Mouse (Mus musculus) heart, embryonic 11.5 days (tissue): ENCODE data around the gene Zranb3. TPM values are rescaled to one million over a fixed set of nuclear protein-coding genes. Genes with fewer than 3 reads are reported as not detected.

Source experiments
- ATAC-seq: fragments of 200-750 bp; cut with Nextera tagmentation; replicated peaks from 2 replicates; pipeline ENCODE4 v1.8.0; 2017; ENCODE audit warnings: moderate library complexity; ENCODE audit not compliant: insufficient number of reproducible peaks, low FRiP score, low TSS enrichment
- H3K27ac ChIP-seq: fragments of 300-500 bp; sonication (generic); 2 replicates; pipeline ENCODE4 v1.5.1; 2014; ENCODE audit warnings: mild to moderate bottlenecking, low read depth, low read length
- H3K27me3 ChIP-seq: fragments of 300-500 bp; sonication (generic); 2 replicates; pipeline ENCODE4 v1.6.1; 2014; ENCODE audit warnings: mild to moderate bottlenecking, low read length, mixed read lengths; ENCODE audit not compliant: control insufficient read depth, insufficient read depth
- H3K36me3 ChIP-seq: fragments of 300-500 bp; sonication (generic); 2 replicates; pipeline ENCODE4 v1.6.1; 2014; ENCODE audit warnings: mild to moderate bottlenecking, low read length, moderate library complexity, mixed read lengths; ENCODE audit not compliant: control insufficient read depth, insufficient read depth
- H3K4me1 ChIP-seq: fragments of 300-500 bp; sonication (generic); 2 replicates; pipeline ENCODE4 v1.6.1; 2014; ENCODE audit warnings: low read length; ENCODE audit not compliant: control insufficient read depth, insufficient read depth
- H3K4me2 ChIP-seq: fragments of 300-500 bp; sonication (generic); 2 replicates; pipeline ENCODE4 v1.6.1; 2014; ENCODE audit warnings: mild to moderate bottlenecking, moderate library complexity
- H3K4me3 ChIP-seq: fragments of 300-500 bp; sonication (generic); 2 replicates; pipeline ENCODE4 v1.5.1; 2014; ENCODE audit warnings: low read depth, low read length
- H3K9ac ChIP-seq: fragments of 300-500 bp; sonication (generic); 2 replicates; pipeline ENCODE4 v1.6.1; 2014; ENCODE audit warnings: mild to moderate bottlenecking, low read depth, low read length, moderate library complexity
- H3K9me3 ChIP-seq: fragments of 300-500 bp; sonication (generic); replicated peaks from 2 replicates; pipeline ENCODE4 v1.6.1; 2016; ENCODE audit warnings: low read length; ENCODE audit not compliant: control insufficient read depth
- WGBS: fragments of 180-500 bp; shearing (Covaris S2); extraction: QIAGEN DNeasy Blood & Tissue Kit; methylation state at CpG from one replicate; pipeline ENCODE4 v1.1.7; 2014; ENCODE audit not compliant: insufficient replicate concordance; 5-methylcytosine and 5-hydroxymethylcytosine counted together
- polyA plus RNA-seq: library from polyadenylated mRNA; unstranded; fragments of >200 nt; fragmentation: Nextera tagmentation; extraction: Ambion mirVana; gene quantifications from 2 replicates; pipeline ENCODE4 v1.2.1, GENCODE M21; 2014

Zranb3 gene
- polyA plus RNA-seq, 1 experiment from 2014 or later = 8.2 TPM

DNA sequence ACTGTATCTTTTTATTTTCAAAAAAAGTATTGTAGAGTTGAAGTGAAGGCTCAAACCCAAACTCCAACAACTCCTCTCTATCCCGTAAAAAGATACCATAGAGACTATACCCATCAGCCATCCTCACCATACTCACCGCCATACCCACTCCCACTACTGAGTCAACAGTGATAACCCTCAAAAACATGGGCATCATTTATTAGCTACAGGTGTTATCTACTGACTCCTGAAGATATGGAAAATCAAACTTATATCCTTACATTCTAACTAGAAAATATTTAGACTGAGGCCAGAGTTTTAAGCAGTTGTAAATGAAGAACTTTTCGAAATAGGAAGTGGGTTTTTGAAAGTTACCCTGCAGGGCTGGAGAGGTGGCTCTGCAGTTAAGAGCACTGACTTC is 32.8 kb downstream of the Zranb3 start:
- Histone ChIP-seq H3K36me3 (0 out of 2 replicates have a peak, but pooled peaks cover 2% of the 10 kb centered on the region), H3K9me3 (no peaks in the 10 kb centered on the region), H3K9ac (no peak overlapping the region), H3K27ac (no peak overlapping the region), H3K27me3 (no peaks in the 10 kb centered on the region), H3K4me1 (no peaks in the 10 kb centered on the region), H3K4me2 (no peak overlapping the region), H3K4me3 (no peak overlapping the region)
- WGBS = 82% methylated on average over 3 of the region's 3 CpGs
- ATAC-seq = no peak

DNA sequence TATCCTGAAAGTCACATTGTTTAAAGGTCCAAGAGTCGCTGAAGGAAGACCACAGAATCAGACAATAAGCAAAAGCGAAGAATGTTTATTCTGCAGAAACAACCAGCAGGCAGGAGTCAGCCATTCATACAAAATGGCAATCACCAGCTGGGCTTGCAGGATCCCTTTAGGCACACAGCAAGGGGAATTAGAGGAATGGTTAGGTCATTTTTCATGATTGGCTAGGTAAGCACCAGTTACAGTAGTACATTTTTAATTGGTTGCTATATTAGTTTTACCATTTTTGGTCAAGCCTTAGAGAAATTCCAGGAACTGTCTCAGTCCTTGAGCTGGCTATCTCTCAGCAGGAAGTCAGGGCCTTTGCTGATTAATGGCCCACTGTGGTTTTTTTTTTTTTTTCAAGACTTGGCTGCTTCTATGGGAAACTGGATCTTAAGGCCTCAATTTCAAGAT is 33.9 kb downstream of the Zranb3 start:
- H3K4me2 ChIP-seq = no peak overlapping the region
- no peaks in the 10 kb centered on the region for H3K9me3 ChIP-seq
- WGBS = 55% methylated on average over 2 of the region's 2 CpGs
- no peak overlapping the region for H3K27ac ChIP-seq
- H3K36me3 ChIP-seq = 0 out of 2 replicates have a peak, but pooled peaks cover under 1% of the 10 kb centered on the region
- no peak for ATAC-seq
- H3K4me3 ChIP-seq = no peak overlapping the region
- H3K27me3 ChIP-seq = no peaks in the 10 kb centered on the region
- H3K4me1 ChIP-seq = no peaks in the 10 kb centered on the region
- H3K9ac ChIP-seq = no peak overlapping the region

DNA sequence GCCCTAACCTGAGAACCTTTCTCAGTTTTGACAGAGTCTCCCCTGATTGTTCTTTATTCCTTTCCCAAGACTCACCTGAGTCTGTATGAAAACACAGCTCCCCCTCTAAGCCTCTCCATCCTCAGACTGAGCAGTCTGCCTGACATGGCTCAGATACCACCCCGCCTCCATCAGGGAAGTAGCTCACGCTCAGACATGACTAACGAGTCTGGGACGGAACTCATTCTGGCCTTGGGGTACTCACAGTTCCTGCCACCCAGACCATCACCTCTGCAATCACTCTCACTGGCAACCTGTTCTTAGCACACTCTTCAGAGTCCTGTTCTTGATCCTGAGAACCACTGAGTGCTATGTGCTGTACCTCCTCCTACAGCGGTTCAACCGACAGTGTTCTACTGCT is 38.1 kb downstream of the Zranb3 start:
- no peaks in the 10 kb centered on the region for H3K9me3 ChIP-seq
- WGBS = 92% methylated on average over 6 of the region's 6 CpGs
- ATAC-seq = no peak
- H3K4me3 ChIP-seq = no peak overlapping the region
- H3K36me3 ChIP-seq = no peaks in the 10 kb centered on the region
- no peaks in the 10 kb centered on the region for H3K4me1 ChIP-seq
- no peak overlapping the region for H3K9ac ChIP-seq
- no peak overlapping the region for H3K27ac ChIP-seq
- H3K4me2 ChIP-seq = no peak overlapping the region
- no peaks in the 10 kb centered on the region for H3K27me3 ChIP-seq

DNA sequence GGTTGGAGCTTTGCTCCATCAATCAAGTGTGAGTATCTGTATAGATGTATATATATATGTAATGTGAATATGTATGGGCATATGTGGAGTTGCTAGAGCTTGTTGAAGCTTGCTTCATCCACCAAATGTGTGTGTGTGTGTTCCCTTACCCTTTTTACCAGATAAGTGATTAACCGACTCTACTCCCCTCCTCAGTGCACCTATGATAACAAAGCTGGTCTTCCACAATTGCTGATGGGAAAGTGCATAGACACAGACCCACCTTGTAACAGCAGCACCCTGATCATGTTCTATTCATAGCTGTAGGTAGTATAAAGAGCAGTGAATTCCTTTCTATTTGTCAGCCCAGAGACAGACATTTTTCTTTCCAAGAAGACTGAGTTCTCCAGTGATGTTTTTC is 40.7 kb downstream of the Zranb3 start:
- H3K9me3 ChIP-seq = no peaks in the 10 kb centered on the region
- WGBS = 59% methylated on average over 1 of the region's 1 CpGs
- H3K4me3 ChIP-seq = no peak overlapping the region
- H3K36me3 ChIP-seq = no peaks in the 10 kb centered on the region
- no peaks in the 10 kb centered on the region for H3K4me1 ChIP-seq
- ATAC-seq = no peak
- no peak overlapping the region for H3K27ac ChIP-seq
- no peak overlapping the region for H3K9ac ChIP-seq
- no peak overlapping the region for H3K4me2 ChIP-seq
- no peaks in the 10 kb centered on the region for H3K27me3 ChIP-seq

DNA sequence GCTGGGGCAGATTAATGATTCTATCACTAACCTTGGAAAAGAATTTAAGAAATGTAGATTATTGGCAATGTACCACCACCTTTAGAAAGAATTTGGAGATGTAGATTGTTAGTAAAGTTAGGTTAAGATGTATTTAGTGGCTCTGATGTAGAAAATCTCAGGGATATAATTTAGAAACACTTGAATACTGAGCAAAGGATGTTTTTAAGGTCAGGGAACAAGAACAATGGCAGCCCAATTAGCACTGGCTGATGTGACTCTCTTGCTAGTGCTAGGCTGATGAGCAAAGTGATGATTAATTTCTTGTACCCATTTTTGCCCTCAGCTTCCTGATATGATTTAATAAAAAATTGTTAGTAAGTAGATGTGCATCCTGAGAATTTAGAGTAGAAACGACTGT is 41.4 kb downstream of the Zranb3 start:
- Histone ChIP-seq H3K9ac (no peak overlapping the region), H3K4me1 (no peaks in the 10 kb centered on the region), H3K27ac (no peak overlapping the region), H3K27me3 (no peaks in the 10 kb centered on the region), H3K4me3 (no peak overlapping the region), H3K9me3 (no peaks in the 10 kb centered on the region), H3K36me3 (no peaks in the 10 kb centered on the region), H3K4me2 (no peak overlapping the region)
- no peak for ATAC-seq
- WGBS = 80% methylated on average over 1 of the region's 1 CpGs

DNA sequence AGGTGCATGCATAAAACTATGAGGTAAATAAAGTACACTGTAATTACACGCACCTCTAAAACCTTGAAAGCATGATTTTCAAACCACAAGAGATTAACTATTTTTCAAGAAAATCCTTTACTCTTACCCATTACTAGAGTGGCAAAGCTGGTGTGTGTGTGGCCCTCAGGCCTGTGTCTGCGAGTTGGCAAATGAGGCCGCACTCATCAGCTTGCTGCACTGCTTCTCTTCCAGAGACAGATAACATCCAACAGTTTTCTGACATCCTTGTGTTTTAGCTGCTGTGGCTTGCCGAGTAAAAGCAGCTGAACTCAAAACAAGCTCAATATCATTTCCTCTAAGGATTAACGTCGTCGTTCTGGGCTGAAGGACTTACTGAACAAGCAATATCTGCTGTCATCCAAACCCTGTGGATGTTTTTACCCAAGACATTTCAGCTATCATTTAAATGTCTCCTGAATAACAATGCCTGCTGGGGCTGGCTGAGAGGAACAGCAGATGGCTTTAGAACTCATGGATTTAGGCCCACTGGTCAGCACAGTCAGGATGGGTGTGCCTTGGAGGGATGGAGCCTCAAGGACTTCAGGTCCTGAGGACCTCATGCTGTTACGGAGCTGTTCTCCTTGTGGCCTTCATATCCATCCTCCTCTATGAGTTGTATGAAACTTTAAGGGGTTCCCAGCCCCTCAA is 42.0 kb downstream of the Zranb3 start:
- Histone ChIP-seq H3K9me3 (no peaks in the 10 kb centered on the region), H3K36me3 (no peaks in the 10 kb centered on the region), H3K4me3 (no peak overlapping the region), H3K4me2 (no peak overlapping the region), H3K4me1 (no peaks in the 10 kb centered on the region), H3K9ac (no peak overlapping the region), H3K27me3 (no peaks in the 10 kb centered on the region), H3K27ac (no peak overlapping the region)
- WGBS = 61% methylated on average over 8 of the region's 8 CpGs
- ATAC-seq = no peak

DNA sequence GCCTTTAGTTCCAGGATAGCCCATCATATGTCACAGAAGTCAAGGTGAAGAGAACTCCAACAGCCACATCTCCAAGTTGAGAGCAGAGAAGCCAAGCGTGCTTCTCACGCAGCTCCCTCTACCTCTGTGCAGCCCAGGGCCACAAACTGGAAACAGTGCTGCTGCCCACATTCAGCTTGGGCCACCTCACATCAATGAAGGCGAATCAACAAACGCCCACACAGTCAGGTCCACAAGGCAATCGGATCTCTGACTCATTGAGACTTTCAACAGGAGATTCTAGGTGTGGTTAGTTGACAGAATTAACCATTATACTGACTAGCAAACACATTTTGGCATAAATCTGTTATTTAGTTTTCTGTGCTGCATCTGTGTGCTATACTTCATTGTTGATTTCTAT is 44.2 kb downstream of the Zranb3 start:
- H3K9ac ChIP-seq = no peak overlapping the region
- no peaks in the 10 kb centered on the region for H3K9me3 ChIP-seq
- H3K4me2 ChIP-seq = no peak overlapping the region
- no peaks in the 10 kb centered on the region for H3K36me3 ChIP-seq
- H3K27ac ChIP-seq = no peak overlapping the region
- H3K4me1 ChIP-seq = no peaks in the 10 kb centered on the region
- WGBS = 88% methylated on average over 5 of the region's 5 CpGs
- no peak overlapping the region for H3K4me3 ChIP-seq
- ATAC-seq = no peak
- no peaks in the 10 kb centered on the region for H3K27me3 ChIP-seq

DNA sequence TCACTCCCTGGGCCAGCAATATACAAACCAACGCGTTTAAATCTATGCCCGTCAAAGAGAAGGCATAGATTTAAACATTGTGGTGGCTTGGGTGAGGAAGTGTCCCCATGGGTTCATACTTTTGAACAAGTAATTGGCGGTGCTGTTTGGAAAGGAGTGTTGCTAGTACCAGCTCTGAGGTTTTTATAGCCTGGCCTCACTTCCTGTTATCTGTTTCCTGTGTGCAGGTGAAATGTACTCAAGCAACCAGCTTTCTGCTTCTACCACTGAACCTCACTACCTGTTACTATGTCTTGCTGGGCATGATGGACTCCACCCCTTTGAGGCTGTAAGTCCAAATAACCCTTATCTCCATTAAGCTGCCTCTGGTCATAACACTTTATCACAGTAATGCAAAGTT is 45.6 kb downstream of the Zranb3 start:
- ATAC-seq = no peak
- no peaks in the 10 kb centered on the region for H3K27me3 ChIP-seq
- 94% methylated on average over 4 of the region's 4 CpGs for WGBS

DNA sequence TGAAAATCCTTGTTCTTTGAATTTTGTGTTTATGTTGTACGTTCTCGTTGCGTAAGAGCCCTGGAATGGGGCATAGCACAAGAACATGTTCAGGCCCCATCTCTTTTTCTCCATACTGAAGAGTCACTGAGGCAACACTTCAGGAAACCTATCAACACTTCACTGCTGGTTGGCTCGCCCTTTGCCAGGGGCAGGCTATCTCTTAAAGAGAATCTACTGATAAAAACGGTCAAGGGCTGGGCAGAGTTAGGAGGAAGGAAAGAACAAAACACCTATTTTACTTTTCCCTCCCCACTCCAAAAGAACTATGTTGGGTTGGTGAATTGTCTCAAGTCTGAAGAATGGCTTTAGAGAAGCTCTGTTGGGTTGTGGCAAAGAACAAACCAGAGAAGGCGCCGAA is 55.9 kb downstream of the Zranb3 start:
- Histone ChIP-seq H3K4me3 (no peak overlapping the region), H3K36me3 (no peaks in the 10 kb centered on the region), H3K27me3 (no peaks in the 10 kb centered on the region), H3K9me3 (no peaks in the 10 kb centered on the region), H3K4me1 (peaks cover 4% of the 10 kb centered on the region; the same call in 1 of the 2 replicates), H3K27ac (no peak overlapping the region), H3K4me2 (no peak overlapping the region), H3K9ac (no peak overlapping the region)
- ATAC-seq = no peak
- WGBS = 58% methylated on average over 7 of the region's 7 CpGs

More for the DNA sequence above, 45.6 kb downstream of the Zranb3 start:
- Histone ChIP-seq H3K9ac (no peak overlapping the region), H3K4me2 (no peak overlapping the region), H3K4me3 (no peak overlapping the region), H3K27ac (no peak overlapping the region), H3K4me1 (no peaks in the 10 kb centered on the region), H3K9me3 (no peaks in the 10 kb centered on the region), H3K36me3 (no peaks in the 10 kb centered on the region)
